Mouse (Mus musculus): ENCODE results near the gene Tnfaip1. TPM values are rescaled to one million over a fixed set of nuclear protein-coding genes. Genes with fewer than 3 reads are reported as not detected.

Gene Tnfaip1
- polyA plus RNA-seq, 1 experiment, result 60.7 TPM

GRCm38 (mm10) chr11:78571441-78571840 is 35.3 kb upstream of the Tnfaip1 start:
- no peak for TF ChIP-seq USF1 (IDR thresholded peaks at IDR 0.05; ENCODE audit: low read depth)
- TF ChIP-seq CTCF (IDR thresholded peaks at IDR 0.05; ENCODE audit: control insufficient read depth, insufficient read depth, insufficient read length), result no peak
- no peak for TF ChIP-seq CEBPB (IDR thresholded peaks at IDR 0.05; ENCODE audit: low read depth)
- TF ChIP-seq MAX (IDR thresholded peaks at IDR 0.05), result no peak
- TF ChIP-seq MYOD1 (IDR thresholded peaks at IDR 0.05; ENCODE audit: control insufficient read depth, insufficient read length, low read depth), result no peak
- no peak for TF ChIP-seq FOSL1 (IDR thresholded peaks at IDR 0.05; ENCODE audit: insufficient read depth, low read length, poor library complexity, severe bottlenecking)
- no peak for TF ChIP-seq MYOG (IDR thresholded peaks at IDR 0.05; ENCODE audit: control insufficient read depth, extremely low read depth, insufficient read length)
- Histone ChIP-seq H3K4me3 (ENCODE audit: insufficient read depth, poor library complexity, severe bottlenecking) (no peak overlapping the region), H3K27me3 (ENCODE audit: control insufficient read depth, insufficient read depth, insufficient read length) (no peaks in the 10 kb centered on the region), H3K36me3 (ENCODE audit: control insufficient read depth, insufficient read depth) (peaks cover 44% of the 10 kb centered on the region), H3ac (ENCODE audit: control insufficient read depth, insufficient read length, low read depth) (no peak overlapping the region), H3K79me2 (ENCODE audit: control insufficient read depth, insufficient read depth) (no peaks in the 10 kb centered on the region), H3K79me3 (ENCODE audit: low read depth) (no peaks in the 10 kb centered on the region)

- TF ChIP-seq FOSL1 (IDR thresholded peaks at IDR 0.05; ENCODE audit: insufficient read depth, low read length, poor library complexity, severe bottlenecking) (no peak), USF1 (IDR thresholded peaks at IDR 0.05; ENCODE audit: low read depth) (no peak), MYOG (IDR thresholded peaks at IDR 0.05; ENCODE audit: control insufficient read depth, extremely low read depth, insufficient read length) (no peak), CEBPB (IDR thresholded peaks at IDR 0.05; ENCODE audit: low read depth) (no peak), MAX (IDR thresholded peaks at IDR 0.05) (no peak), CTCF (IDR thresholded peaks at IDR 0.05; ENCODE audit: control insufficient read depth, insufficient read depth, insufficient read length) (no peak), MYOD1 (IDR thresholded peaks at IDR 0.05; ENCODE audit: control insufficient read depth, insufficient read length, low read depth) (no peak)
- Histone ChIP-seq H3K79me3 (ENCODE audit: low read depth) (no peaks in the 10 kb centered on the region), H3K27me3 (ENCODE audit: control insufficient read depth, insufficient read depth, insufficient read length) (no peaks in the 10 kb centered on the region), H3ac (ENCODE audit: control insufficient read depth, insufficient read length, low read depth) (no peak overlapping the region), H3K79me2 (ENCODE audit: control insufficient read depth, insufficient read depth) (no peaks in the 10 kb centered on the region), H3K36me3 (ENCODE audit: control insufficient read depth, insufficient read depth) (peaks cover 45% of the 10 kb centered on the region), H3K4me3 (ENCODE audit: insufficient read depth, poor library complexity, severe bottlenecking) (no peak overlapping the region)
These were observed 33.7 kb upstream of the Tnfaip1 start for GRCm38 (mm10) chr11:78569806-78570205.

GRCm38 (mm10) chr11:78568827-78569226 is 32.7 kb upstream of the Tnfaip1 start:
- H3ac ChIP-seq (ENCODE audit: control insufficient read depth, insufficient read length, low read depth), result no peak overlapping the region
- no peak overlapping the region for H3K4me3 ChIP-seq (ENCODE audit: insufficient read depth, poor library complexity, severe bottlenecking)
- H3K27me3 ChIP-seq (ENCODE audit: control insufficient read depth, insufficient read depth, insufficient read length), result no peaks in the 10 kb centered on the region
- peaks cover 42% of the 10 kb centered on the region for H3K36me3 ChIP-seq (ENCODE audit: control insufficient read depth, insufficient read depth)
- no peaks in the 10 kb centered on the region for H3K79me2 ChIP-seq (ENCODE audit: control insufficient read depth, insufficient read depth)
- TF ChIP-seq MYOD1 (IDR thresholded peaks at IDR 0.05; ENCODE audit: control insufficient read depth, insufficient read length, low read depth) (peak; percentile 60), MYOG (IDR thresholded peaks at IDR 0.05; ENCODE audit: control insufficient read depth, extremely low read depth, insufficient read length) (no peak)
- no peaks in the 10 kb centered on the region for H3K79me3 ChIP-seq (ENCODE audit: low read depth)

GRCm38 (mm10) chr11:78567614-78568013 is 31.5 kb upstream of the Tnfaip1 start:
- no peaks in the 10 kb centered on the region for H3K27me3 ChIP-seq (ENCODE audit: control insufficient read depth, insufficient read depth, insufficient read length)
- no peaks in the 10 kb centered on the region for H3K79me2 ChIP-seq (ENCODE audit: control insufficient read depth, insufficient read depth)
- TF ChIP-seq MYOD1 (IDR thresholded peaks at IDR 0.05; ENCODE audit: control insufficient read depth, insufficient read length, low read depth), result no peak
- H3ac ChIP-seq (ENCODE audit: control insufficient read depth, insufficient read length, low read depth), result no peak overlapping the region
- H3K4me3 ChIP-seq (ENCODE audit: insufficient read depth, poor library complexity, severe bottlenecking), result no peak overlapping the region
- no peaks in the 10 kb centered on the region for H3K79me3 ChIP-seq (ENCODE audit: low read depth)
- H3K36me3 ChIP-seq (ENCODE audit: control insufficient read depth, insufficient read depth), result peaks cover 40% of the 10 kb centered on the region

- no peaks in the 10 kb centered on the region for H3K79me2 ChIP-seq (ENCODE audit: control insufficient read depth, insufficient read depth)
- H3K4me3 ChIP-seq (ENCODE audit: insufficient read depth, poor library complexity, severe bottlenecking), result no peak overlapping the region
- no peak overlapping the region for H3ac ChIP-seq (ENCODE audit: control insufficient read depth, insufficient read length, low read depth)
- TF ChIP-seq MYOG (IDR thresholded peaks at IDR 0.05; ENCODE audit: control insufficient read depth, extremely low read depth, insufficient read length), result no peak
- TF ChIP-seq FOSL1 (IDR thresholded peaks at IDR 0.05; ENCODE audit: insufficient read depth, low read length, poor library complexity, severe bottlenecking), result no peak
- no peak for TF ChIP-seq CTCF (IDR thresholded peaks at IDR 0.05; ENCODE audit: control insufficient read depth, insufficient read depth, insufficient read length)
- TF ChIP-seq MYOD1 (IDR thresholded peaks at IDR 0.05; ENCODE audit: control insufficient read depth, insufficient read length, low read depth), result no peak
- TF ChIP-seq MAX (IDR thresholded peaks at IDR 0.05), result no peak
- TF ChIP-seq USF1 (IDR thresholded peaks at IDR 0.05; ENCODE audit: low read depth), result peak; percentile 48
- TF ChIP-seq CEBPB (IDR thresholded peaks at IDR 0.05; ENCODE audit: low read depth), result no peak
- no peaks in the 10 kb centered on the region for H3K27me3 ChIP-seq (ENCODE audit: control insufficient read depth, insufficient read depth, insufficient read length)
- H3K36me3 ChIP-seq (ENCODE audit: control insufficient read depth, insufficient read depth), result peaks cover 37% of the 10 kb centered on the region
- H3K79me3 ChIP-seq (ENCODE audit: low read depth), result no peaks in the 10 kb centered on the region
These were observed 30.6 kb upstream of the Tnfaip1 start for GRCm38 (mm10) chr11:78566775-78567174.

- no peaks in the 10 kb centered on the region for H3K79me2 ChIP-seq (ENCODE audit: control insufficient read depth, insufficient read depth)
- H3K4me3 ChIP-seq (ENCODE audit: insufficient read depth, poor library complexity, severe bottlenecking), result no peak overlapping the region
- TF ChIP-seq CEBPB (IDR thresholded peaks at IDR 0.05; ENCODE audit: low read depth), result no peak
- peak; percentile 50 for TF ChIP-seq CTCF (IDR thresholded peaks at IDR 0.05; ENCODE audit: control insufficient read depth, insufficient read depth, insufficient read length)
- H3ac ChIP-seq (ENCODE audit: control insufficient read depth, insufficient read length, low read depth), result no peak overlapping the region
- H3K79me3 ChIP-seq (ENCODE audit: low read depth), result no peaks in the 10 kb centered on the region
- H3K36me3 ChIP-seq (ENCODE audit: control insufficient read depth, insufficient read depth), result peaks cover 4% of the 10 kb centered on the region
- H3K27me3 ChIP-seq (ENCODE audit: control insufficient read depth, insufficient read depth, insufficient read length), result no peaks in the 10 kb centered on the region
These were observed 24.3 kb upstream of the Tnfaip1 start for GRCm38 (mm10) chr11:78560447-78560846.
